Mouse (Mus musculus): ENCODE data around the gene Olfr1121.
"Not testable (repeated sequence)": the region's sequence is repeated elsewhere in the genome, so short reads cannot be mapped to it uniquely, and the experiment has no call there.

Olfr1121 gene

DNA sequence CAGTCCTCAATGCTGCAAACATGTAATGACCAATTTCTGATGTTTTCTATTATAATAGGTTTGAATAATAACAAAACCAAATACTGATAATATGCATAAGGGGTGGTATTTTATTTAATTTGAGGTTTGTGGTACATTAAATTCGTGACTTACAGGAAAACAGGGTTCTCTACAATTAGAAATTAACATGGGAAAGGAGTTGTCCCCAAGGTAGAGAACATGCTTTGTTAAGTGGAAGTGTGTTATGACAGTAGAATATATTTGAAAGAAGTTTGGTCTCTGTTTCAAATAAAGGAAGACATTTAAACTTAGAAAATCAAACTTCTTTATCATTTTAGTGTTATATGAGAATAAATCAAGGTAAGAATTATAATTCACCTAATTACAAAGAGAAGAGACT is at the start of gene Olfr1121:
Gene Olfr1121 (plus strand): TSS at position 301 of the 400 bp plus-strand sequence.
- in situ Hi-C loops (cut with MboI; ENCODE audit: low sequenced_read_pairs): no loop called here

DNA sequence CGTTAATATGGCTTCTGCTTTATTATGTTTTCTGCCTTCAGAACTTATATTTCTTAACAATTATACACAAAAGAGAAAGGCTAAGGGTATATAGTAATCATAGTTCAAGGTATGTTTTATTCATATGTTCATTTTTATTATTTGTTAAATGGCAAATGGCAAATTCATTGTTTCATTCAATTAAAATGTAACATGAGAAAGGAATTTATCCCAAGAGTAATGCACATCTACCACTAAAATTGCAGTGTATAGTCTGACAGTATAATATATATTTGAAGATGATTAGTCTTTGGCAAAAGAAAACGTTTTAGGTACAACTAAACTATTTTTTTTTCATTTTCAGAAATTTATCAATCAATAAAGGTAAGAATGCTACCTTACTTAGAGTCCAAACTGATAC is 15.2 kb upstream of the Olfr1121 start, which contains the start of gene Olfr1120:
Gene Olfr1120 (plus strand): TSS at position 301 of the 400 bp plus-strand sequence.
- in situ Hi-C loops (cut with MboI; ENCODE audit: low sequenced_read_pairs): no loop called here

DNA sequence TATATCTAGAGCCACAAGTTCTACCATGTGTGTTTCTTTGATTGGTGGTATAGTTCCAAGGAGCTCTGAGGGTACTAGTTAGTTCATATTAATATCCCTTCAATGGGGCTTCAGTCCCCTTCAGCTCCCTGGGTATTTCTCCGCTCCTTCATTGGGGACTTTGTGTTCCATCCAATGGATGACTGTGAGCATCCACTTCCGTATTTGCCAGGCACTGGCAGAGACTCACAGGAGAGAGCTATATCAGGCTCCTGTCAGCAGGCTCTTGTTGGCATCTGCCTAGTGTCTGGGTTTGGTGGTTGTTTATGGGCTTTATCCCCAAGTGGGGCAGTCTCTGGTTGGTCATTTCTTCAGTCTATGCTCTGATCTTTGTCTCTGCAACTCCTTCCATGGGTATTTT is 9.6 kb upstream of the Olfr1121 start:
- in situ Hi-C loops (cut with MboI; ENCODE audit: low sequenced_read_pairs): not testable (repeated sequence)

DNA sequence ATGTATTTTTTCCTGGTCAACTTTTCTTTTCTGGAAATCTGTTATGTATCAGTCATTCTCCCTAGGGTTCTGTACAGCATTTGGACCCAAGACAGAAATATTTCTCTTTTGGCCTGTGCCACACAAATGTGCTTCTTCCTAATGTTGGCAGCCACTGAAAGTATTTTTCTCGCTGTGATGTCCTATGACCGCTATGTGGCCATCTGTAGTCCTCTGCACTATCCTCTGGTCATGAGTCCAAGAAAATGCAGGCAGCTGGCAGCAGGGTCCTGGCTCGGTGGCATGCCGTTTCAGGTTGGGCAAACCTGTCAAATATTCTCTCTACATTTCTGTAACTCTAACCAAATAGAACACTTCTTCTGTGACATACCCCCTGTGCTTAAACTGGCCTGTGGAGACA is 2.0 kb downstream of the Olfr1121 start:
- in situ Hi-C loops (cut with MboI; ENCODE audit: low sequenced_read_pairs): no loop called here

DNA sequence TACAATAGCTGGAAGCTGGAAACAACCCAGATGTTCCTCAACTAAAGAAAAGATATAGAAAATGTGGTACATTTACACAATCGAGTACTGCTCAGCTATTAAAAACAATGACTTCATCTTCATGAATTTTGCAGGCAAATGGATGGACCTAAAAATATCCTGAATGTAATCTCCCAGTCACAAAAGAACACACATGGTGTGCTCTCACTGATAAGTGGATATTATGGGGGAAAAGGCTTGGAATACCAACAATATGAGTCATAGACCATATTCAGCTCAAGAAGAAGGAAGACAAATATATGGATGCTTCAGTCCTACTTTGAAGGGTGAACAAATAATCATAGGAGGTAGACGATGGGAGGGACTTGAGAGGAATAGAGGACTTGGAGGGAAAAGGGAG is 14.2 kb downstream of the Olfr1121 start:
- in situ Hi-C loops (cut with MboI; ENCODE audit: low sequenced_read_pairs): no loop called here

DNA sequence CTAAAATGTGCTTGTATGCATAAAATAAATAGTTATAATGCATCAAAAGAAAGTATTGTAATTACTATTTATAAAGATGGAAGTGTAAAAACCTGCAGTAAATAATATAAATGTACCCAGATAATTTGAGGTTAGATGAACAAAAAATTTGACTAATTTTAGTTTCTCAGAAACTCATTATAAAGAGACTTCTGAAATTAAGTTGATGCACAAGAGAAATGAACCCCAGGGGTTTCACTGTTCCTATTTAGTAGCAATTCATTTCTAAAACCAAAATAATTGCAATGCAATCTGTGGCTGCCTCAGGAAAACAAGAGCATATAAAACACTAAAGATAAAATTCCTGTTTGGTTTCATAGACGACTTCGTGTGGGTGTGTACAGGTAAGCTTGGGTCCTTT is 15.9 kb downstream of the Olfr1121 start, which contains the start of gene Olfr1122:
Gene Olfr1122 (plus strand): TSS at position 301 of the 400 bp plus-strand sequence.
- in situ Hi-C loops (cut with MboI; ENCODE audit: low sequenced_read_pairs): no loop called here

DNA sequence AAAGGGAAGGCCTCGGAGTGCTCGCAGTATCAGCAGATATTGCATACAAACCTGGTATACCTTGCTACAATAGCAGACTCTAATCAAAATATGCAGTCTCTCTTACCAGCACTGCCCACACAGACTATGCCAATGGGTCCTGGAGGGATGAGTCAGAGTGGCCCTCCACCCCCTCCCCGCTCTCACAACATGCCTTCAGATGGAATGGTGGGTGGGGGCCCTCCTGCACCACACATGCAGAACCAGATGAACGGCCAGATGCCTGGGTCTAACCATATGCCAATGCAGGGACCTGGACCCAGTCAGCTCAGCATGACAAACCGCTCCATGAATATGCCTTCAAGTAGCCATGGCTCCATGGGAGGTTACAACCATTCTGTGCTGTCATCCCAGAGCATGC is 23.9 kb downstream of the Olfr1121 start:
- in situ Hi-C loops (cut with MboI; ENCODE audit: low sequenced_read_pairs): not testable (repeated sequence)

DNA sequence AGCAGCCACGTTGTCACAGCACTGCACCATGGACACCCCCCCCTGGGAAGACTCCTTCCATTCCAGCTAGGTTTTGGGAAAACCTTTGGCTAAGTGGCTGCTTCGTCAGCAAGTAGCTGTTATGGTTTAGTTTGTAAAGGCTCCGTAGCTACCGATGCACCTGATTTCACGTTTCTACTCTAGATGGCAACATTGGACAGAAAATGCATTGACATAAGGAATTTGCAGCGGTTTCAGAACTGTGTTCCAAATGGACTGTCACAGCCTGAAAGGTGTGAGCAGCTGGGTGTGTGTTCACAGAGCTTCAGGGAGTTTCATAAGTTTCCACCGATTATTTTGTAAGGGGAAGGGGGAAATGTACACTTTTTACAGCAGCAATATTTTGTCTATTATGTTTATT is 25.0 kb downstream of the Olfr1121 start:
- in situ Hi-C loops (cut with MboI; ENCODE audit: low sequenced_read_pairs): not testable (repeated sequence)

DNA sequence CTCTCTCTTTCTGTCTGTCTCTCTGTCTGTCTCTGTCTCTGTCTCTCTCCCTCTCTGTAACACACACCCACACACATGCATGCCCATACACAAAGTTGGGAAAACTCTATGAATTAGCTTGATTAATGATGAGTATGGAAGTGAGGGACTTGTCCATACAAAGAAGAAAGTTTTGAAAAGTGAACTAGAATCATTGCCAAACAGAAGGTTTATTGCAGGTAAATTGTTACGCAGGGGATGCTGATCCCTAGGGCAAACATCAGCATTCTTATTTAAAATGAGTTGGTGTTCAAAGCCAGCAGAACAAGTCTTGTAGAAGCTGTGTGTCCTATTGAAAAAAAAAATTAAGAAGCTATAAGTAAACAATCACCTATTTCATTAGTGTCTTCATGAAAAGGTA is 46.6 kb downstream of the Olfr1121 start, which contains the start of gene Olfr1123:
Gene Olfr1123 (plus strand): TSS at position 301 of the 400 bp plus-strand sequence.
- in situ Hi-C loops (cut with MboI; ENCODE audit: low sequenced_read_pairs): no loop called here
